Mouse (Mus musculus): Measurements from ENCODE around the gene Rab25. TPM values are rescaled to one million over a fixed set of nuclear protein-coding genes. Genes with fewer than 3 reads are reported as not detected.

Gene Rab25
- polyA plus RNA-seq, 1 experiment from 2014 or later: 0.49 TPM

DNA sequence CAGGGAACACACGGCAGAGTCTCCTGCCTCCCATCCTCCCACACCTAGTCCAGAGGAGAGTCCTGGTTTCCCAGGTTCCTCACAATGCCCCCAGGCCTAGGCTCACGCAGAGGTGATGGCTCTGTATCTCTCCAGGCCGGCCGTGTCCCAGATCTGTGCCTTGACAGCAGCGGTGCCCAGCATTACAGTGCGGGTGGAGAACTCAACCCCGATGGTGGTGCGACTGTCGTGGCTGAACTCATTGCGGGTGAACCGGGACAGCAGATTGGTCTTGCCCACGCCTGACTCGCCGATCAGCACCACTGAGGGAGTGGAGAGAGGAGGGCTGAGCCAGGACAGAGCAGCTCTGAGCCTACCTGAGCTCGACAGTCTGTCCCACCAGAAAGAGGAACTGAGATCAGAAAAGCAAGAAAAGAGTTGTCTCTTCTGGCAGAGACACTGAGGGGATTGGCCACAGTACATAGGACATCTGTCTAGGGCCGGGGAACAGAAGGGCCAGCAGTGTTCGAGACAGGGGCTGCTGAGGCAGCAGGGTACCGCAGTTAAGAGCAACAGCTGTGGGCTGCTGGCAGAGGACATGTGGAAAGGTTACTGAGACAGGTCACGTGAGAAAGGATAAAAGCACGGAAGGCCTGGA, 3.0 kb downstream of the Rab25 start:
- WGBS: 70% methylated on average over 20 of the region's 20 CpGs
- Histone ChIP-seq H3K4me1 (peaks cover 40% of the 10 kb centered on the region), H3K9me3 (replicated peaks) (no peaks in the 10 kb centered on the region), H3K36me3 (peaks cover 18% of the 10 kb centered on the region), H3K27ac (replicated peaks) (0 out of 2 replicates have a peak overlapping the region, but pooled peaks have one; percentile 14), H3K27me3 (ENCODE audit: low read depth, poor library complexity, severe bottlenecking) (no peaks in the 10 kb centered on the region), H3K4me3 (no peak overlapping the region)
- DNase-seq (ENCODE audit: low spot score): no peak

DNA sequence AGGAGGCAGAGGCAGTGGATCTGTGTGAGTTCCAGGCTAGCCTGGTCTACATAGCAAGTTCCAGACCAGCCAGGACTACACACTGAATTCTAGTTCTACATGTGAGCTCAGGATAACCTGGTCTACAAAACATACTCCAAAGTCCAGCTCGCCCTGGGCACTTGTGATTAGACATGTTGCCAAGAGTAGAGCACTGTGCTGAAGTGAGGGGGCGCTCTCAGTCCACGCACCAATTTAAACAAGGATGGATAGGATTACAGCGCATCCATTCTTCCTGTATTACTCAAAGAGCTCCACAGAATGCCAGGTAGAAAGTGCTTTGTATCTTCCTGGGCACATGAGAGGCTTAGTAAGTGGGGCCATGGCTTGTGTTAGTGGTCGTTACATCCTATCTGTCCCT, 3.6 kb downstream of the Rab25 start:
- Histone ChIP-seq H3K4me1 (peaks cover 42% of the 10 kb centered on the region), H3K27ac (replicated peaks) (no peak overlapping the region), H3K27me3 (ENCODE audit: low read depth, poor library complexity, severe bottlenecking) (no peaks in the 10 kb centered on the region), H3K4me3 (no peak overlapping the region), H3K9me3 (replicated peaks) (no peaks in the 10 kb centered on the region), H3K36me3 (peaks cover 21% of the 10 kb centered on the region)
- WGBS: 33% methylated on average over 5 of the region's 5 CpGs
- DNase-seq (ENCODE audit: low spot score): no peak

DNA sequence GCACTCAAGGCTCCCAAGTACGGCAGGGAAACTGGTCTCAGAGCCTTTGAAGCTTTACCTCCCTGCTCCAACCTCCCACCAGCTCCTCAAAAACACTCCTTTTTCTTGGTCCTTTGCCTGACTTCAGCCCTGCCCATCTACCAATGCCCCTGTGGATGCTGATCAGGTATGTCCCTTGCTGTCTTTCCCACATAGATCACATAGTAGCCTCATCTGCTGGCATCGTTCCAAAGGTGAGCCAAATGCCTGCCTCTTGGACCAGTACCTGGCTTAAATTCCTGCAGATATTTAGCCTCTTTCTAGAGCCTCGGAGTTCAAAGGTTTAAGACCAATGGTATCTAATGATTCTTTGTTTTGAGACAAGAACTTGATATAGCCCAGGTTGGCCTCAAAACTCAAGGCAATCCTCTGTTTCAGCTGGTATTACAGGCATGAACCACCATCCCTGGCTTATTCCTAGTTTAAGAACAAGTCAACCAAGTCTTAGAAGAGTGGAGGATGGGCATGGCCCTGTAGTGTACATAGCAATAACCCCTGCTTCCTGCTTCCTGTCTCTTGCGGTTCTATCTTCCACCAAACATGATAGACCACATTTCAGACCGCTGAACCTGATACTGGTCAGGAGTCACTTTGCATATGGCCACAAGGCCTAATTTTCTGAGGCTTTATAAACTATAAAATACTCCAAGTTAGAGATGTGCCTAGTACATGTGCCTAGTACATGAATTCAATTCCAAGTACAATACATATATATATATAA, 4.3 kb downstream of the Rab25 start:
- WGBS: 78% methylated on average over 5 of the region's 5 CpGs
- Histone ChIP-seq H3K27ac (replicated peaks) (no peak overlapping the region), H3K4me1 (peaks cover 48% of the 10 kb centered on the region), H3K4me3 (no peak overlapping the region), H3K36me3 (peaks cover 22% of the 10 kb centered on the region), H3K27me3 (ENCODE audit: low read depth, poor library complexity, severe bottlenecking) (no peaks in the 10 kb centered on the region), H3K9me3 (replicated peaks) (no peaks in the 10 kb centered on the region)
- no peak for DNase-seq (ENCODE audit: low spot score)

DNA sequence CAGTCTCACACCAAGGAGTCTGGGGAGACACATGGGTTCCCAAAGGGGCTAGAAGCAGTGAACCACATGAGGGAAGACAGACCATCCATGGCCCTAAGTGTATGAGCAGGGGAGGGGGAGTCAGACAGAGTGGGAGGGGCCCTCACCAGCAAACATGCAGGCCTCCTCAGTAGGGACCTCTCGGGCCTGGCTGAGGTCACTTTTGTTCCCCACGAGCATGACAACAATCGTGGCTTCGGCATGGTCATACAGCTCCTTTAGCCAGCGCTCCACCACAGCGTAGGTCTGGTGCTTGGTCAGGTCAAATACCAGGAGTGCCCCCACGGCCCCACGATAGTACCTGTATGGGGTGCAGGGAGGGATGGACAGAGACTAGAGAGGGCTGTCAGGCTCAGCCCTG, 4.9 kb downstream of the Rab25 start:
- Histone ChIP-seq H3K27me3 (ENCODE audit: low read depth, poor library complexity, severe bottlenecking) (no peaks in the 10 kb centered on the region), H3K36me3 (peaks cover 28% of the 10 kb centered on the region), H3K27ac (replicated peaks) (no peak overlapping the region), H3K4me3 (no peak overlapping the region), H3K9me3 (replicated peaks) (no peaks in the 10 kb centered on the region), H3K4me1 (peaks cover 54% of the 10 kb centered on the region)
- no peak for DNase-seq (ENCODE audit: low spot score)
- WGBS: 83% methylated on average over 8 of the region's 8 CpGs

DNA sequence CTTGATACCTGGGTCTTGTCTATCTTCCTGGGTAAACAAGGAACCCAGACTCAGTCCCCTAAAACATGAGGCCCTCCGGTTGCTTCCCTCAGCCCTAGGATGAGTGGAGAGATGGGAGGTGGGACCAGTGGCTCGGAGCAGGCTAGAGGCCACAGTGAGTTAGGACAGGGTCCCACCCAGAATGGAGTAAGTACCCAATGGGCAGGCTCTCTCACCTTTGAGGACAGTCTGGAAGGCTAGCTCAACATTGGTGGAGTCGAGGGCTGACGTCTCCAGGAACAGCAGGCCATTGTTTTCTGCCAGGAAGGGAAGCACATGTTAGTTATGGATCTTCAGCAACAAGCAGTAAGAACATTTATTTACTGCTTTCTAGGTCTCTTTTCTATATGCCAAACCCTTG, 5.6 kb downstream of the Rab25 start:
- Histone ChIP-seq H3K4me1 (peaks cover 61% of the 10 kb centered on the region), H3K9me3 (replicated peaks) (no peaks in the 10 kb centered on the region), H3K4me3 (no peak overlapping the region), H3K27me3 (ENCODE audit: low read depth, poor library complexity, severe bottlenecking) (no peaks in the 10 kb centered on the region), H3K36me3 (peaks cover 35% of the 10 kb centered on the region), H3K27ac (replicated peaks) (no peak overlapping the region)
- DNase-seq (ENCODE audit: low spot score): no peak
- 73% methylated on average over 4 of the region's 4 CpGs for WGBS

DNA sequence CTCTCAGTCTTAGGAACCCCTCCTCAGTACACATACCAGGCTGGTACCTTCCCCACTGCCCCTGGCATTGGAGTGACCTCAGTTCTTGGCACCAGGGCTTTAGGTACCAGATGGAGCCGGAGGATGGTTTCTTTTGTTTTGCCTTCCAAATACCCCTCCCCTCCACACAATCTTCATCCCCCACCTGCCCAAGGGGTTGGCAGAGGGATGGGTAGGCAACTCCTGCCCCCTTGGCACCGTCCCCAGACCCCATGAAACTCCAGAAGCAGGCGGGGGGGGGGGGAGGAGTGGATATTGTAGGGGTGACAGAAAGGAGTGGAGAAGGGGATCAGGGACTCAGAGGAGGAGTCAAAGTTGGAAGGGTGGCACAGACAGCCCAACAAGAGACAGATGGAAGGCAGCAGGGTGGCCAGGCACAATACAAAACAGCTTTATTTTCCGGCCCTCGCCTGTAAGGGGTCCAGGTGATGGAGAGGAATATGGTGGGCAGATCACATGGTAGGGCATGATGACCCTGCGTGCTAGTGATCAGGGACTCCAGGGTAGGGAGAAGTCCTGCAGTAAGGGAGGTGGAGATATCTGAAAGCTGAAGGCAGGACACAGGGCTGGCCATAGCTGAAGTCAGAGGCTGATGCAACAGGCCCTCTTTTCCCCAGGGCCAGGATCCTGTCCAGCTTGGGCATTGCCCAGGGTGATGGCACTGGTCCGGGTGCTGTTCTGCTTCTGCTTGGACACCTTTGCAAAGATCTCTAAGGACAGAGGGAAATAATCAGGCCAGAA, 6.3 kb downstream of the Rab25 start:
- no peak for DNase-seq (ENCODE audit: low spot score)
- 79% methylated on average over 7 of the region's 7 CpGs for WGBS
- H3K4me3 ChIP-seq: no peak overlapping the region; the same call in 1 of the 2 replicates

DNA sequence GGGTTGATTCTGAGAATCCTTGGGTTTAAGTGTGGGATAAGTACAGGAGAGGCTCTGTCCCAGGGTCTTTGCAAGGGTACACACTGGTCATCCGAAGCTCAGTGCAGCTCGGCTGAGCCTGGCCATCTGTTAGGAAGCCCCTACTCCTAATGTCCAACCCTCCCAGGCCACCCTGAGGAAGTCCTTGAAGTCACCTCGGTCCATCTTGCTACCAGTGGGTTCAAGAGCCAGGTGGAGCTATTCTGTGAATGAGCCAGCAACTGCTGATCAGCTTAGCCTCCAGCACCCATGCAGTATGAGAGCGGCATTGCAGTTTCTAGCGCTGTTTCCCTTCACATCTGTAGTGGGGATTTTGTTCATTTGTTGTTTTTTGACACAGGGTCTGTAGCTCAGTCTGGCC, 8.0 kb downstream of the Rab25 start:
- 50% methylated on average over 5 of the region's 5 CpGs for WGBS
- Histone ChIP-seq H3K36me3 (peaks cover 59% of the 10 kb centered on the region), H3K4me1 (peaks cover 82% of the 10 kb centered on the region), H3K27me3 (ENCODE audit: low read depth, poor library complexity, severe bottlenecking) (no peaks in the 10 kb centered on the region), H3K4me3 (peak overlapping the region; percentile 87; the same call in 1 of the 2 replicates), H3K27ac (replicated peaks) (peak overlapping the region; percentile 100), H3K9me3 (replicated peaks) (no peaks in the 10 kb centered on the region)
- DNase-seq (ENCODE audit: low spot score): no peak

More for the DNA sequence above, 6.3 kb downstream of the Rab25 start:
- Histone ChIP-seq H3K27me3 (ENCODE audit: low read depth, poor library complexity, severe bottlenecking) (no peaks in the 10 kb centered on the region), H3K27ac (replicated peaks) (peak overlapping the region; percentile 7; the same call in 1 of the 2 replicates), H3K4me1 (peaks cover 68% of the 10 kb centered on the region), H3K9me3 (replicated peaks) (no peaks in the 10 kb centered on the region), H3K36me3 (peaks cover 42% of the 10 kb centered on the region)

DNA sequence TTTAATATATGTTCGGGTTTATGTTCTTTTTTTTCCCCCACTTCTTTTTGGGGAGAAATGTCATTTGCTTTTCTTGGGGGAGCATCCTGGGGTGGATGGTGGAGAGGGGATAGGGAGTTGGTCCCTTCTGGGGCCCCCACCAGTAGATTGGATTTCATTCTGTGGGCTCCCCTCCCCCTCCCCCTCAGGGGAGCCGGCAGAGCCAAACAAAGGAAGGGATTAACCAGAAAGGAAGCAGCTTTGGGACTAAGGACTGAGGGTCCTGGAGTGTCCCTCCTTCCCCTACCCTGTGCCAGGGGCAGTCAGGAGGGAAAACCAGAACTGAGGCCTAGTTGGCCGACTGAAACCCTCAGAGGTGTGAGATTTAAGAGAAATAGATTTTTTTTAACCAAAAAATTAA, 8.7 kb downstream of the Rab25 start:
- H3K36me3 ChIP-seq: peaks cover 66% of the 10 kb centered on the region

DNA sequence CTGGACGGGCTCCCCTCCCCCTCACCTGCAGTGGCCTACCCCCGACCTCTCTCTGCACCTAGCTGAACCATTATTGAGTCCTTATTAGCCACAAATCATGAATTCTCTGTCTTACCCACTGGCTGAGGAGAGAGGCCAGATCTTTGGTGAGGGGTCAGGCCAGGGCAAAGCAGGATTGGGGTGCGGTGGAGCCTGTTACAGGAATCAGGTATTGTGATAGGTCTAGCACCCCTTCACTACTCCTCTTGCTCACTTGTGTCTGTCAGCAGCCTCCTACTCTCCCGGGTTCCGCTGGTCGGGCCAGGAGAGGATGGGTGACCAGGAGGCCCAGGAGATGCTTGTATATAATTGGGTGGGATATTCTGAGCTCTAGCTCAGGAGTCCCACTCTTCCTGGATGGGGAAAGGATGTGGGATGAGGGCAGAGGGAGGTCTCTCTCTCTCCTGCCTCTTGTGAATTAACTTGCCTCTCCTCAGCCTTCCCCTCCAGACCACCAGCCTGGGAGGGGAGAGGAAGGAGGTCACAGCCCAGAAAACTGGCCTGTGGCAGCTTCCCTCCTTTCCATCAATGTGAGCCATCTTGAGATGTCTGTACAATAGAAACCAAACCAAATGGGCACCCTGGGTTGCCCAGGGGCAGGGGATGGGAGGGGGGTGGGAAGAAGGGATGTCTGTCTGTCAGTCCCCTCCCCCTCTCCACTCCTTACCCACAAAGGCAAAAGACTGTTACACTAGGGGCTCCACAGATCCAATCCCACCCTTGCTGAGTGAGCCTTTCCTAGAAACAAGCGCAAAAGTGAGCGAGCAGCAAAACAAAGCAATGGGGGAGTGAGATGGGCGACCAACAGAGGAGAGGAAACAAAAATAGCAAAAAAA, 9.6 kb downstream of the Rab25 start:
- Histone ChIP-seq H3K27me3 (ENCODE audit: low read depth, poor library complexity, severe bottlenecking) (no peaks in the 10 kb centered on the region), H3K36me3 (peaks cover 69% of the 10 kb centered on the region)
- 18% methylated on average over 9 of the region's 9 CpGs for WGBS

More for the DNA sequence above, 8.7 kb downstream of the Rab25 start:
- H3K9me3 ChIP-seq (replicated peaks): no peaks in the 10 kb centered on the region
- WGBS: 2% methylated on average over 3 of the region's 3 CpGs
- H3K4me3 ChIP-seq: peak overlapping the region; percentile 87
- H3K4me1 ChIP-seq: peaks cover 86% of the 10 kb centered on the region
- H3K27ac ChIP-seq (replicated peaks): peak overlapping the region; percentile 100
- peak; percentile 80 for DNase-seq (ENCODE audit: low spot score)
- H3K27me3 ChIP-seq (ENCODE audit: low read depth, poor library complexity, severe bottlenecking): no peaks in the 10 kb centered on the region

DNA sequence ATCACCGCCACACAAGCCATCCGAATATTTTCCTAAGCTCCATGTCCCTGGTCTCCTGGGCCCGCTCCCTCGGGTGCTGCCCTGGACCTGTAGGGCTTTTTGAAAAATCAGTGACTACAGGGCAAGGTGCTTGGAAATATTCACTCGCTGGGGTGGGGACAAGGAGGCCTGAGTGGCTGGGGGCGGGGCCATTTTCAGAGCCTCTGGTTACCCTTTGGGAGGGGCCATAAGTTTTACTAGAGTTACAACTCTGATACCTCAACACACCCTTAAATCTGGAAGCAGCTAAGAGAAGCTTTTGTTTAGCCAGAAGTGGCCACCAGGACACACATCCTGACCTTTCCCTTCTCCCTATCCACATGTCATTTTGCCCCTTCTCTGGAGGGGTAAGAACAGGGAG, 11.0 kb downstream of the Rab25 start:
- Histone ChIP-seq H3K36me3 (peaks cover 69% of the 10 kb centered on the region), H3K9me3 (replicated peaks) (no peaks in the 10 kb centered on the region), H3K4me3 (peak overlapping the region; percentile 87), H3K27ac (replicated peaks) (peak overlapping the region; percentile 100), H3K27me3 (ENCODE audit: low read depth, poor library complexity, severe bottlenecking) (no peaks in the 10 kb centered on the region), H3K4me1 (peaks cover 83% of the 10 kb centered on the region)
- 61% methylated on average over 6 of the region's 6 CpGs for WGBS
- DNase-seq (ENCODE audit: low spot score): no peak

More for the DNA sequence above, 9.6 kb downstream of the Rab25 start:
- Histone ChIP-seq H3K4me3 (peak overlapping the region; percentile 87), H3K27ac (replicated peaks) (peak overlapping the region; percentile 100), H3K4me1 (peaks cover 94% of the 10 kb centered on the region), H3K9me3 (replicated peaks) (no peaks in the 10 kb centered on the region)
- peak; percentile 70 for DNase-seq (ENCODE audit: low spot score)

DNA sequence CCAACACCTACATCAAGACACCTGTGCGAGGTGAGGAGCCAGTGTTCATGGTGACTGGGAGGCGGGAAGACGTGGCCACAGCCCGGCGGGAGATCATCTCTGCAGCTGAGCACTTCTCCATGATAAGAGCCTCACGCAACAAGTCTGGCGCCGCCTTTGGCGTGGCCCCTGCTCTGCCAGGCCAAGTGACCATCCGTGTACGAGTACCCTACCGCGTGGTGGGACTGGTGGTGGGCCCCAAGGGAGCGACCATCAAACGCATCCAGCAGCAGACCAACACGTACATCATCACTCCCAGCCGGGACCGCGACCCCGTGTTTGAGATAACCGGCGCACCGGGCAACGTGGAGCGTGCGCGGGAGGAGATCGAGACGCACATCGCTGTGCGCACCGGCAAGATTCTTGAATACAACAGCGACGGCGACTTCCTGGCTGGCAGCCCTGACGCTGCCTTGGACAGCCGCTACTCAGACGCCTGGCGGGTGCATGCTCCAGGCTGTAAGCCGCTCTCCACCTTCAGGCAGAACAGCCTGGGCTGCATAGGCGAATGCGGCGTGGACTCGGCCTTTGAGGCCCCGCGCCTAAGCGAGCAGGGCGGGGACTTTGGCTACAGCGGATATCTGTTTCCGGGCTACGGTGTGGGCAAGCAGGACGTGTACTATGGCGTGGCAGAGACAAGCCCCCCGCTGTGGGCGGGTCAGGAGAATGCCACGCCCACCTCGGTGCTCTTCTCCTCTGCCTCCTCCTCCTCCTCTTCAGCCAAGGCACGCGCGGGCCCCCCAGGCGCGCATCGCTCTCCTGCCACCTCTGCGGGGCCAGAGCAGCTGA, 11.8 kb downstream of the Rab25 start:
- peaks cover 64% of the 10 kb centered on the region for H3K36me3 ChIP-seq
- 8% methylated on average over 64 of the region's 64 CpGs for WGBS
- peak; percentile 79 for DNase-seq (ENCODE audit: low spot score)
- H3K4me3 ChIP-seq: peak overlapping the region; percentile 87
- no peaks in the 10 kb centered on the region for H3K9me3 ChIP-seq (replicated peaks)
- peaks cover 75% of the 10 kb centered on the region for H3K4me1 ChIP-seq
- H3K27ac ChIP-seq (replicated peaks): peak overlapping the region; percentile 100
- H3K27me3 ChIP-seq (ENCODE audit: low read depth, poor library complexity, severe bottlenecking): no peaks in the 10 kb centered on the region

Measured in midbrain, embryonic 10.5 days (tissue).